Comparison of ENCODE assay signal across 10 mouse cellular contexts in genomic region chr2:93321946-93322345, GRCm38 (mm10). TPM values are rescaled to one million over a fixed set of nuclear protein-coding genes. Genes with fewer than 3 reads are reported as not detected.
DNase-seq lines count a peak whose midpoint lies in the region; ATAC-seq lines count a peak whose summit lies in the region.
"Had no signal": no experiment of that assay in that cellular context is flagged by ENCODE, and none has a peak within 500 bp of the region (broad histone marks: within the 10 kb centered on the region; RNA-seq: fewer than 3 reads in every experiment).

No protein-coding gene starts in this region.

- ATAC-seq in kidney, embryonic 16.5 days (ENCODE audit: low FRiP score, low TSS enrichment), result no peak
- 0 out of 2 replicates have a peak, but pooled peaks have one; percentile 14 for ATAC-seq in embryonic facial prominence, embryonic 14.5 days (ENCODE audit: low read depth)

- H3K27me3 ChIP-seq in kidney, embryonic 16.5 days (ENCODE audit: insufficient read depth, low read length), result no peaks in the 10 kb centered on the region
- H3K27me3 ChIP-seq in embryonic facial prominence, embryonic 14.5 days (replicated peaks; ENCODE audit: control insufficient read depth, insufficient read depth, low read length), result no peaks in the 10 kb centered on the region

- no peak overlapping the region for H3K27ac ChIP-seq in kidney, embryonic 16.5 days (ENCODE audit: low read length)
- H3K27ac ChIP-seq in embryonic facial prominence, embryonic 14.5 days (replicated peaks; ENCODE audit: low read depth, low read length), result no peak overlapping the region; the same call in 1 of the 2 replicates

- peaks cover 54% of the 10 kb centered on the region for H3K4me1 ChIP-seq in kidney, embryonic 16.5 days (ENCODE audit: insufficient read depth, low read length)
- H3K4me1 ChIP-seq in embryonic facial prominence, embryonic 14.5 days (ENCODE audit: control insufficient read depth, insufficient read depth, low read length), result peaks cover 36% of the 10 kb centered on the region

- 64% methylated on average over 8 of the region's 8 CpGs for WGBS in kidney, embryonic 16.5 days
- 53% methylated on average over 8 of the region's 8 CpGs for WGBS in embryonic facial prominence, embryonic 14.5 days

- no peak overlapping the region for H3K9ac ChIP-seq in kidney, embryonic 16.5 days (replicated peaks; ENCODE audit: low read length)
- no peak overlapping the region for H3K9ac ChIP-seq in embryonic facial prominence, embryonic 14.5 days (ENCODE audit: low read depth, low read length)

- peaks cover 5% of the 10 kb centered on the region; the same call in 1 of the 2 replicates for H3K36me3 ChIP-seq in kidney, embryonic 16.5 days (ENCODE audit: insufficient read depth, low read length)
- H3K36me3 ChIP-seq in embryonic facial prominence, embryonic 14.5 days (ENCODE audit: control insufficient read depth, insufficient read depth, low read length), result no peaks in the 10 kb centered on the region

- H3K9me3 ChIP-seq in kidney, embryonic 16.5 days (ENCODE audit: low read length), result no peaks in the 10 kb centered on the region
- H3K9me3 ChIP-seq in embryonic facial prominence, embryonic 14.5 days (ENCODE audit: control insufficient read depth, low read length), result no peaks in the 10 kb centered on the region

- intact Hi-C loops in heart, postnatal 10 days (cut with DNase I), result no loop called here
- intact Hi-C loops in left cerebral cortex, postnatal 14 days (cut with DNase I), result no loop called here

- DNase-seq in kidney, postnatal 4 days, result peak; percentile 26 to 37
- DNase-seq in embryonic facial prominence, embryonic 14.5 days (ENCODE audit: low spot score), result peak; percentile 50
- peak; percentile 62 to 63 for DNase-seq in heart, postnatal 10 days
- peak; percentile 29 to 60 for DNase-seq in lung, postnatal 4 days
- no peak for DNase-seq in cerebellum, adult 11 months
- DNase-seq in cerebellum, adult 11-12 months, result no peak
- DNase-seq in left cerebral cortex, postnatal 14 days (ENCODE audit: low spot score in 2 of 2), result no peak
- DNase-seq: cerebellum, adult 9-11 months had no signal

- no peak overlapping the region for H3K4me2 ChIP-seq in kidney, embryonic 16.5 days (replicated peaks; ENCODE audit: low read depth, low read length)
- no peak overlapping the region for H3K4me2 ChIP-seq in embryonic facial prominence, embryonic 14.5 days (ENCODE audit: low read depth, low read length)

- H3K4me3 ChIP-seq in kidney, embryonic 16.5 days (ENCODE audit: low read length), result no peak overlapping the region
- no peak overlapping the region for H3K4me3 ChIP-seq in embryonic facial prominence, embryonic 14.5 days (ENCODE audit: low read depth, low read length)
- H3K4me3 ChIP-seq: myocyte had no signal

RNA-seq across cellular contexts. Expression of gene Tspan18, which starts 12.4 kb away (rescaled TPM):
- 35.0 and 47.0 TPM in 2 replicates for polyA plus RNA-seq in kidney, embryonic 16.5 days (2015; fragmentation: Nextera tagmentation; extraction: Ambion mirVana)
- 31.2 and 34.5 TPM in 2 replicates for polyA plus RNA-seq in embryonic facial prominence, embryonic 14.5 days (2014; fragmentation: Nextera tagmentation; extraction: Ambion mirVana)
- total RNA-seq in heart, postnatal 10 days (2021), result 10 to 100 TPM; 54.1 to 63.4 TPM
- 1 to 10 TPM; 3.5 to 7.4 TPM for total RNA-seq in left cerebral cortex, postnatal 14 days (2021)

Comparison
In these comparisons a context has a peak if more than half of its experiments do, and no peak if none do; other contexts are left out.
1. DNase-seq: peak in kidney, postnatal 4 days (2 of 2), embryonic facial prominence, embryonic 14.5 days (single experiment), heart, postnatal 10 days (2 of 2) and lung, postnatal 4 days (2 of 2); none in cerebellum, adult 11 months (single experiment), cerebellum, adult 11-12 months (single experiment) and left cerebral cortex, postnatal 14 days (0 of 2).
2. RNA of gene Tspan18, which starts 12.4 kb away (total RNA-seq): 54.1 to 63.4 TPM in heart, postnatal 10 days; 3.5 to 7.4 TPM in left cerebral cortex, postnatal 14 days; every median in the first group is over 4 times any median in the second.